Mouse (Mus musculus) layer of hippocampus, adult 9-10 months (tissue): ENCODE data around the gene Fam174b.

Experiments
- DNase-seq: peaks from one replicate; pipeline ENCODE4 v3.0.0; 2022; ENCODE audit warnings: low spot score

The Fam174b gene

GRCm38 (mm10) chr7:73740111-73741035, at the start of gene Fam174b:
Fam174b (plus strand) TSS chr7:73740302.
- DNase-seq: no peak

- DNase-seq: no peak
Observed at GRCm38 (mm10) chr7:73697092-73697491, 43.0 kb upstream of the Fam174b start.

- DNase-seq: no peak
Observed at GRCm38 (mm10) chr7:73704305-73704704, 35.8 kb upstream of the Fam174b start.

- DNase-seq: no peak
Observed at GRCm38 (mm10) chr7:73713506-73713905, 26.6 kb upstream of the Fam174b start.

GRCm38 (mm10) chr7:73715928-73716749, 24.0 kb upstream of the Fam174b start:
- DNase-seq: no peak

GRCm38 (mm10) chr7:73716841-73717240, 23.3 kb upstream of the Fam174b start:
- no peak for DNase-seq

GRCm38 (mm10) chr7:73718031-73718430, 22.1 kb upstream of the Fam174b start:
- no peak for DNase-seq

GRCm38 (mm10) chr7:73718497-73719007, 21.6 kb upstream of the Fam174b start:
- DNase-seq: no peak

GRCm38 (mm10) chr7:73721046-73721445, 19.1 kb upstream of the Fam174b start:
- no peak for DNase-seq

- DNase-seq: no peak
Observed at GRCm38 (mm10) chr7:73721764-73722163, 18.3 kb upstream of the Fam174b start.

- no peak for DNase-seq
Observed at GRCm38 (mm10) chr7:73729913-73730312, 10.2 kb upstream of the Fam174b start.

- DNase-seq: no peak
Observed at GRCm38 (mm10) chr7:73730430-73731022, 9.6 kb upstream of the Fam174b start.

- DNase-seq: no peak
Observed at GRCm38 (mm10) chr7:73736046-73736445, 4.1 kb upstream of the Fam174b start.

- DNase-seq: no peak
Observed at GRCm38 (mm10) chr7:73741392-73741791, 1.3 kb downstream of the Fam174b start.

GRCm38 (mm10) chr7:73741841-73742240, 1.7 kb downstream of the Fam174b start:
- no peak for DNase-seq

GRCm38 (mm10) chr7:73743144-73743543, 3.0 kb downstream of the Fam174b start:
- DNase-seq: no peak

- no peak for DNase-seq
Observed at GRCm38 (mm10) chr7:73743831-73744370, 3.8 kb downstream of the Fam174b start.

- DNase-seq: no peak
Observed at GRCm38 (mm10) chr7:73745903-73746302, 5.8 kb downstream of the Fam174b start.

- DNase-seq: no peak
Observed at GRCm38 (mm10) chr7:73746836-73747235, 6.7 kb downstream of the Fam174b start.

- no peak for DNase-seq
Observed at GRCm38 (mm10) chr7:73747531-73747930, 7.4 kb downstream of the Fam174b start.

- DNase-seq: no peak
Observed at GRCm38 (mm10) chr7:73748437-73749108, 8.5 kb downstream of the Fam174b start.
